Mouse (Mus musculus): ENCODE measurements around the gene Arrdc5. TPM values are rescaled to one million over a fixed set of nuclear protein-coding genes. Genes with fewer than 3 reads are reported as not detected.

Arrdc5 gene
- total and polyA plus RNA-seq, 3 experiments: not detected

DNA sequence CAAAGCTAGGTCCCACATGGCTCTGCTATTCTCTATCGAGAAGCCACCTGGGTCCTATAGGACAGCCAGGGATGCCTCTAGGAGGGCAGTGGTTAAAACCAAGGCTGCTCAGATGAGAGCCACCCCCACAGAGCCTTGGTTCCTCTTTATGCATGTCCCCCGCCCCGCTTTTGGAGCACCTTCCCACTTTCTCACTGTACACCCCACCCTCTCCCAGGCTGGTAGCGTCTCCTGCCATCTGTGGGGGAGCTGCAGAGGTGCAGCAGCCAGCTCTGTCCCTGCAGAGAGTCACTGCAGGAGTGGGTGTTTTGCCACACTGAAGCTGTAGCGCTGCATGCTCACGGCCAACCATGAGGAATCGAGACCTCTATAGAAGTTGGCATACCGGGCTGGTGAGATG is 16.8 kb downstream of the Arrdc5 start:
- peaks cover 0 to 13% of the 10 kb centered on the region in 2 experiments; a peak in 2 of 4 replicates for H3K36me3 ChIP-seq (ENCODE audit: control insufficient read depth in 1 of 2, insufficient read depth in 2 of 2, low read length in 2 of 2)
- H3K9ac ChIP-seq (ENCODE audit: control insufficient read depth, low read depth, low read length, poor library complexity, severe bottlenecking): no peak overlapping the region
- H3K27me3 ChIP-seq (ENCODE audit: control insufficient read depth in 1 of 2, insufficient read depth in 2 of 2, low read length in 2 of 2): no peaks in the 10 kb centered on the region
- H3K9me3 ChIP-seq (replicated peaks; ENCODE audit: insufficient read depth, low read length): no peaks in the 10 kb centered on the region
- H3K27ac ChIP-seq (ENCODE audit: control insufficient read depth, low read depth, low read length): no peak overlapping the region
- H3K4me3 ChIP-seq (ENCODE audit: control insufficient read depth in 1 of 2, insufficient read depth in 1 of 2, low read depth in 2 of 2, low read length in 2 of 2): no peak overlapping the region
- peaks cover 0 to 26% of the 10 kb centered on the region in 2 experiments; a peak in 3 of 4 replicates for H3K4me1 ChIP-seq (ENCODE audit: control insufficient read depth in 1 of 2, insufficient read depth in 2 of 2, low read length in 2 of 2)
- TF ChIP-seq TCF12 (IDR thresholded peaks at IDR 0.05; ENCODE audit: low read depth, low read length) (no peak), CTCF (IDR thresholded peaks at IDR 0.05 in 2 of 3, conservative IDR thresholded peaks at IDR 0.05 in 1 of 3; ENCODE audit: control insufficient read depth in 1 of 3, insufficient read depth in 1 of 3, low read depth in 2 of 3, low read length in 3 of 3, poor library complexity in 1 of 3, severe bottlenecking in 1 of 3) (0 out of 6 replicates have a peak, but pooled peaks of 1 of the 3 experiments have one; percentile 0), ZKSCAN1 (IDR thresholded peaks at IDR 0.05; ENCODE audit: low read depth, low read length) (no peak), MXI1 (IDR thresholded peaks at IDR 0.05; ENCODE audit: low read depth, low read length) (no peak), MYC (IDR thresholded peaks at IDR 0.05; ENCODE audit: low read depth, low read length) (no peak)
- peak; percentile 68 for DNase-seq (ENCODE audit: low read depth, low spot score)
- no peaks in the 10 kb centered on the region for H3K79me2 ChIP-seq (ENCODE audit: control insufficient read depth, insufficient read depth, low read length, poor library complexity)

DNA sequence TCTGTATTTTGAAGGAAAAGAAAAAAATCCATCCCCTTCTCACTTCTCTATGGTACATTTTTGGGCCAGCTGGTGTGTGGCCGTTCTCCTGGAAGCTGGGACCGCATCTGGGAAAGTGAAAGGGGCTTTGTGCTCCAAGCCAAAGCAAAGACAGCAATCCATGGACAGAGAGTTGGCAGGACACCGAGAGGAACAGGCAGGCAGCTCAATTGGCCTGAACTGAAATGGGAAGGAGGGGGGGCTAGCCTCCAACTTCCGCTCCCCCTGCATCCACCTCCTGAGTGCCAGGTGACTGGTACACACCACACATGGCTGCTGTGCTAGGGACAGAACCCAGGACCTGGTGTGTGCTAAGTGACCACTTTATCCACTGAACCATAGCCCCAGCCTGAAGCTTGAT is 17.3 kb downstream of the Arrdc5 start:
- no peaks in the 10 kb centered on the region for H3K79me2 ChIP-seq (ENCODE audit: control insufficient read depth, insufficient read depth, low read length, poor library complexity)
- H3K27ac ChIP-seq (ENCODE audit: control insufficient read depth, low read depth, low read length): no peak overlapping the region
- H3K9me3 ChIP-seq (replicated peaks; ENCODE audit: insufficient read depth, low read length): no peaks in the 10 kb centered on the region
- H3K27me3 ChIP-seq (ENCODE audit: control insufficient read depth in 1 of 2, insufficient read depth in 2 of 2, low read length in 2 of 2): no peaks in the 10 kb centered on the region
- peaks cover 0 to 26% of the 10 kb centered on the region in 2 experiments; a peak in 3 of 4 replicates for H3K4me1 ChIP-seq (ENCODE audit: control insufficient read depth in 1 of 2, insufficient read depth in 2 of 2, low read length in 2 of 2)
- TF ChIP-seq TAL1 (IDR thresholded peaks at IDR 0.05; ENCODE audit: low read length) (no peak), MAZ (IDR thresholded peaks at IDR 0.05; ENCODE audit: low read depth, low read length) (no peak), NELFE (IDR thresholded peaks at IDR 0.05; ENCODE audit: low read depth, low read length) (no peak), JUND (IDR thresholded peaks at IDR 0.05; ENCODE audit: low read depth, low read length) (no peak)
- H3K36me3 ChIP-seq (ENCODE audit: control insufficient read depth in 1 of 2, insufficient read depth in 2 of 2, low read length in 2 of 2): peaks cover 0 to 10% of the 10 kb centered on the region in 2 experiments; a peak in 2 of 4 replicates
- no peak overlapping the region for H3K4me3 ChIP-seq (ENCODE audit: control insufficient read depth in 1 of 2, insufficient read depth in 1 of 2, low read depth in 2 of 2, low read length in 2 of 2)
- H3K9ac ChIP-seq (ENCODE audit: control insufficient read depth, low read depth, low read length, poor library complexity, severe bottlenecking): peak overlapping the region; percentile 17; the same call in 1 of the 2 replicates
- DNase-seq (ENCODE audit: low read depth, low spot score): no peak

DNA sequence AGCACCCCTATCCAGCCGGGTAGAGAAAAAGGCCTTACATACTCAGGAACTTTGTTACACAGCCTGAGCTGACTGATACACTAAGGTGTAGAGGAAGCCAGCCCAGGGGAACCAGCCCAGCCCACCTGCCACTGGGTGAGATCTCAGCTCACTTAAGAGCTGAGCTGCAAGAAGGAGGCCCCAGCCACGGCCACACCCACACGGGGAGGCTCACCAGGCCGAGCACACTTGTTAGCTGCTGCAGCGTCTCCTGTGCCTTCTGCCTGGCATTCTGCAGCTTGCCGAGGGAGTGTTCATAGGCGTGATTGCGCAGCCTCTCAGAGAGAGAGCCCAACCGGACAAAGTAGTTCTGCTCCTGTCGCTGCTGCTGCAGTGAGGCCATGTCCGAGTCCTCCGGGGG is 18.9 kb downstream of the Arrdc5 start:
- Histone ChIP-seq H3K9ac (ENCODE audit: control insufficient read depth, low read depth, low read length, poor library complexity, severe bottlenecking) (no peak overlapping the region), H3K27ac (ENCODE audit: control insufficient read depth, low read depth, low read length) (no peak overlapping the region), H3K36me3 (ENCODE audit: control insufficient read depth in 1 of 2, insufficient read depth in 2 of 2, low read length in 2 of 2) (peaks cover 0 to 4% of the 10 kb centered on the region in 2 experiments; a peak in 1 of 4 replicates), H3K4me3 (ENCODE audit: control insufficient read depth in 1 of 2, insufficient read depth in 1 of 2, low read depth in 2 of 2, low read length in 2 of 2) (no peak overlapping the region), H3K79me2 (ENCODE audit: control insufficient read depth, insufficient read depth, low read length, poor library complexity) (peaks cover 2% of the 10 kb centered on the region), H3K4me1 (ENCODE audit: control insufficient read depth in 1 of 2, insufficient read depth in 2 of 2, low read length in 2 of 2) (peaks cover 0 to 17% of the 10 kb centered on the region in 2 experiments; a peak in 3 of 4 replicates), H3K27me3 (ENCODE audit: control insufficient read depth in 1 of 2, insufficient read depth in 2 of 2, low read length in 2 of 2) (no peaks in the 10 kb centered on the region), H3K9me3 (replicated peaks; ENCODE audit: insufficient read depth, low read length) (no peaks in the 10 kb centered on the region)
- no peak for TF ChIP-seq GABPA (IDR thresholded peaks at IDR 0.05; ENCODE audit: low read depth, low read length)
- TF ChIP-seq ELF1 (IDR thresholded peaks at IDR 0.05; ENCODE audit: low read depth, low read length): no peak
- no peak for DNase-seq (ENCODE audit: low read depth, low spot score)

Measured in MEL (cell line).